Mouse (Mus musculus) forebrain, embryonic 11.5 days (tissue): ENCODE data around the gene Nxpe3. TPM values are rescaled to one million over a fixed set of nuclear protein-coding genes. Genes with fewer than 3 reads are reported as not detected.
A peak's percentile ranks its signal among the peaks of the same experiment; 100 is the strongest.
"Not testable (repeated sequence)": the region's sequence is repeated elsewhere in the genome, so short reads cannot be mapped to it uniquely, and the experiment has no call there.

ENCODE experiments used
- ATAC-seq: fragments of 200-750 bp; cut with Nextera tagmentation; replicated peaks from 2 replicates; pipeline ENCODE4 v1.8.0; 2017; ENCODE audit warnings: moderate TSS enrichment; ENCODE audit not compliant: low FRiP score
- DNase-seq: peaks from one replicate; pipeline ENCODE4 v3.0.0-alpha.2; 2017; ENCODE audit warnings: low spot score
- H3K27ac ChIP-seq: fragments of 300-500 bp; sonication (generic); 2 replicates; pipeline ENCODE4 v1.5.1; 2014; ENCODE audit warnings: low read depth, low read length
- H3K27me3 ChIP-seq: fragments of 300-500 bp; sonication (generic); 2 replicates; pipeline ENCODE4 v1.6.1; 2014; ENCODE audit warnings: mild to moderate bottlenecking, low read length, mixed read lengths; ENCODE audit not compliant: control insufficient read depth, insufficient read depth
- H3K36me3 ChIP-seq: fragments of 300-500 bp; sonication (generic); 2 replicates; pipeline ENCODE4 v1.6.1; 2014; ENCODE audit warnings: mild to moderate bottlenecking, low read length, moderate library complexity, mixed read lengths; ENCODE audit not compliant: control insufficient read depth, insufficient read depth
- H3K4me1 ChIP-seq: fragments of 300-500 bp; sonication (generic); replicated peaks from 2 replicates; pipeline ENCODE4 v1.6.1; 2014; ENCODE audit warnings: low read length, mixed read lengths; ENCODE audit not compliant: control insufficient read depth, insufficient read depth
- H3K4me2 ChIP-seq: fragments of 300-500 bp; sonication (generic); 2 replicates; pipeline ENCODE4 v1.6.1; 2014; ENCODE audit warnings: low read depth, mild to moderate bottlenecking, low read length, moderate library complexity, mixed read lengths; ENCODE audit not compliant: severe bottlenecking
- H3K4me3 ChIP-seq: fragments of 300-500 bp; sonication (generic); 2 replicates; pipeline ENCODE4 v1.5.1; 2014; ENCODE audit warnings: low read depth, low read length
- H3K9ac ChIP-seq: fragments of 300-500 bp; sonication (generic); 2 replicates; pipeline ENCODE4 v1.6.1; 2014; ENCODE audit warnings: low read length
- H3K9me3 ChIP-seq: fragments of 300-500 bp; sonication (generic); 2 replicates; pipeline ENCODE4 v1.6.1; 2016; ENCODE audit warnings: low read length, mixed read lengths; ENCODE audit not compliant: control insufficient read depth
- WGBS: fragments of 180-500 bp; shearing (Covaris S2); extraction: QIAGEN DNeasy Blood & Tissue Kit; methylation state at CpG from one replicate; pipeline ENCODE4 v1.1.7; 2014; 5-methylcytosine and 5-hydroxymethylcytosine counted together
- polyA plus RNA-seq: library from polyadenylated mRNA; unstranded; fragments of >200 nt; fragmentation: Nextera tagmentation; extraction: Ambion mirVana; gene quantifications from 2 replicates; pipeline ENCODE4 v1.2.1, GENCODE M21; 2014

The Nxpe3 gene
- polyA plus RNA-seq, 1 experiment from 2014 or later = 1.2 TPM

- H3K27me3 ChIP-seq, H3K27ac ChIP-seq, H3K36me3 ChIP-seq: not testable (repeated sequence)
These were observed 57.4 kb downstream of the Nxpe3 start for GRCm38 (mm10) chr16:55837653-55838052.

GRCm38 (mm10) chr16:55837168-55837567 lies 57.9 kb downstream of the Nxpe3 start:
- H3K27ac ChIP-seq = no peak overlapping the region
- no peak for ATAC-seq
- no peak overlapping the region for H3K4me3 ChIP-seq
- no peak overlapping the region for H3K4me2 ChIP-seq
- no peak overlapping the region for H3K9ac ChIP-seq
- H3K9me3 ChIP-seq = no peaks in the 10 kb centered on the region
- 83% methylated on average over 2 of the region's 2 CpGs for WGBS
- no peak for DNase-seq
- H3K27me3 ChIP-seq = no peaks in the 10 kb centered on the region
- no peaks in the 10 kb centered on the region for H3K36me3 ChIP-seq
- no peaks in the 10 kb centered on the region for H3K4me1 ChIP-seq

More at GRCm38 (mm10) chr16:55837653-55838052, 57.4 kb downstream of the Nxpe3 start:
- DNase-seq, H3K4me3 ChIP-seq, H3K4me1 ChIP-seq, H3K9ac ChIP-seq, ATAC-seq, H3K9me3 ChIP-seq: not testable (repeated sequence)
- 87% methylated on average over 8 of the region's 8 CpGs for WGBS
- 0 out of 2 replicates have a peak overlapping the region, but pooled peaks have one; percentile 70 for H3K4me2 ChIP-seq

DNA sequence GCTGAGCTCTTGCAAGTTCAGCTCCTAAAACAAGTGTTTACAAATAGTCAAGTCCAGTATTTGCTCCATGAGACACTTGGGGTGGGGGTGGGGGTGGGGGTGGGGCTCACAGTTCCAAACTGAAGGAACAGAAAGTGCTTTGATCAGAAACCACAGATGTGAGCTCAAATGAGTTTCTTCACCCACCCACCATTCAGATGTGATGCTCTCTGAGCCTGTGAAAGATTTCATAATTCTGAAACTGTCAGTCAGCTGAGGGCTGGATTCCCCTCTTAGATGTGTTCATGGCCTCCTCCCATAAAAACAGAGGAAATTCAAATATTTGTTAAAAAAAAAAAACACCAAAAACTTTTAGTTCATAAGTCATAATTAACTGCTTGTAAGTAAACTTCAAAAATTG lies 59.3 kb downstream of the Nxpe3 start:
- DNase-seq (no peak), ATAC-seq (no peak)
- Histone ChIP-seq H3K27ac (no peak overlapping the region), H3K9ac (no peak overlapping the region), H3K4me1 (no peaks in the 10 kb centered on the region), H3K4me3 (no peak overlapping the region), H3K36me3 (no peaks in the 10 kb centered on the region), H3K4me2 (no peak overlapping the region), H3K27me3 (no peaks in the 10 kb centered on the region), H3K9me3 (no peaks in the 10 kb centered on the region)

DNA sequence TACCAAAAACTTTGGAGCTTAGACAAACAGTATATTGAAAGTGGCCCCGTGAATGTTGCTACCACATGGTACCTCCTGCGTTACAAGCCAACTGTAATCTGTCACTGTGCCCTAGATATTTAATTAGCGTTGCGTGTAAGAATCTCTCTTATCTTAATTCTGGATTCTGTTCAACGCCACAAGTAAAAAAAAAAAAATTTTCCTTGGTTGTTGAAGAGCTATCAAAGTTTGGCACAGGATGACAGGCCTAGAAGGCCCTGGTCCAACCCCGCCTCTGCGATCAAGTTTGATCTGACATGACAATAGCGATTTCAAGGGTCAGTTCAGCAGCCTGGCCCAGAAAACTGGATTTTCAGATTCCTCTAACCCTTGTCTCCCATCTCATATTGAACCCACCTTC lies 62.5 kb downstream of the Nxpe3 start:
- Histone ChIP-seq H3K9me3 (no peaks in the 10 kb centered on the region), H3K27ac (no peak overlapping the region), H3K4me3 (no peak overlapping the region), H3K27me3 (no peaks in the 10 kb centered on the region), H3K9ac (no peak overlapping the region), H3K4me1 (no peaks in the 10 kb centered on the region), H3K36me3 (no peaks in the 10 kb centered on the region), H3K4me2 (no peak overlapping the region)
- DNase-seq (no peak), ATAC-seq (no peak)
- WGBS = 95% methylated on average over 8 of the region's 8 CpGs

- ATAC-seq (no peak), DNase-seq (no peak)
- no peaks in the 10 kb centered on the region for H3K9me3 ChIP-seq
- no peaks in the 10 kb centered on the region for H3K27me3 ChIP-seq
- H3K36me3 ChIP-seq = no peaks in the 10 kb centered on the region
- WGBS = 91% methylated on average over 6 of the region's 6 CpGs
- no peak overlapping the region for H3K9ac ChIP-seq
- no peaks in the 10 kb centered on the region for H3K4me1 ChIP-seq
- H3K27ac ChIP-seq = no peak overlapping the region
- H3K4me3 ChIP-seq = no peak overlapping the region
- no peak overlapping the region for H3K4me2 ChIP-seq
These were observed 63.0 kb downstream of the Nxpe3 start for GRCm38 (mm10) chr16:55832040-55832439.

- H3K4me3 ChIP-seq = no peak overlapping the region
- H3K4me1 ChIP-seq = no peaks in the 10 kb centered on the region
- H3K27me3 ChIP-seq = no peaks in the 10 kb centered on the region
- ATAC-seq (no peak), DNase-seq (no peak)
- H3K9ac ChIP-seq = no peak overlapping the region
- H3K9me3 ChIP-seq = no peaks in the 10 kb centered on the region
- no peaks in the 10 kb centered on the region for H3K36me3 ChIP-seq
- 88% methylated on average over 1 of the region's 1 CpGs for WGBS
- H3K4me2 ChIP-seq = no peak overlapping the region
- H3K27ac ChIP-seq = no peak overlapping the region
These were observed 63.6 kb downstream of the Nxpe3 start for GRCm38 (mm10) chr16:55831451-55831850.

GRCm38 (mm10) chr16:55823398-55824155 lies 71.5 kb downstream of the Nxpe3 start:
- no peak overlapping the region for H3K4me3 ChIP-seq
- no peaks in the 10 kb centered on the region; the same call in 1 of the 2 replicates for H3K36me3 ChIP-seq
- peaks cover 6% of the 10 kb centered on the region; the same call in 1 of the 2 replicates for H3K4me1 ChIP-seq
- H3K9me3 ChIP-seq = no peaks in the 10 kb centered on the region
- no peak for ATAC-seq
- 42% methylated on average over 11 of the region's 11 CpGs for WGBS
- no peak overlapping the region for H3K9ac ChIP-seq
- DNase-seq = peak; percentile 48
- H3K27ac ChIP-seq = no peak overlapping the region
- H3K4me2 ChIP-seq = no peak overlapping the region
- H3K27me3 ChIP-seq = no peaks in the 10 kb centered on the region

DNA sequence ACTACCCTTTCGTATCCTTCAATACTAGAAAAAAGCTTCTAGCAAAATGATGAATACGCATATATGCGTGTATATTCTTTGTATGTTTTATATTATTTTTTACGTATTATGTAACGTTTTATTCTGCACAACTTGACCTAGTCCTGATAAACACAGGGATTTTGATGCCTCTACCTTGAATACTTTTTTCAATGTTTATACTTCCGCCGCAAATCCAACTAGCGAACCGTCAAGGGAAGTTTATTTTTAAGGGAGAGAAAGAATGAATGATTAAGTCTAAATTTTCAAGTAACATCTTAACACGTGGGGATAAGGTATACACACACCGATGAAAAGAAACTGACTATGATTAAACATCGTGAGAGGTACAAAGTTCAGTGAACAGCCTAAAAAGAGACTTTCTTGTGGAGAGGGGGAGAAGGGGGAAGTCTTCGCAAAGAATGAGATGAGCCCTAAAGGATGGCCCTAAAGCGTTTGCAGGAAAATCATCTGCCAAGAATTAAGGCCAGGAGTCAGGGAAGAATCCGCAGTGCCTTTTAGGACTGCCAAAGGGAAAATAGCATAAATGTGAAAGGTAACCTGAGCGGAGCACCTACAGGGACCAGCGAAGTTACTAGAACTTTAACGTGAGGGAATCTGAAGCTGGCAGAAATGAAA lies 72.2 kb downstream of the Nxpe3 start:
- DNase-seq = no peak
- no peak overlapping the region for H3K27ac ChIP-seq
- H3K27me3 ChIP-seq = no peaks in the 10 kb centered on the region
- H3K9me3 ChIP-seq = no peaks in the 10 kb centered on the region
- peaks cover 6% of the 10 kb centered on the region; the same call in 1 of the 2 replicates for H3K4me1 ChIP-seq
- H3K9ac ChIP-seq = no peak overlapping the region
- WGBS = 41% methylated on average over 18 of the region's 18 CpGs
- peak overlapping the region; percentile 72 for H3K4me3 ChIP-seq
- peak overlapping the region; percentile 89 for H3K4me2 ChIP-seq
- no peak for ATAC-seq
- H3K36me3 ChIP-seq = no peaks in the 10 kb centered on the region; the same call in 1 of the 2 replicates
